Mouse (Mus musculus) c-Kit-positive CD71-positive TER-119-negative erythroid progenitor cells, embryonic 14.5 days (primary cell): ENCODE measurements around the gene Mybpc1.

Experiments used
- DNase-seq: peaks from one replicate; pipeline ENCODE4 v3.0.0-alpha.2; 2013; ENCODE audit warnings: low read depth

Gene Mybpc1

DNA sequence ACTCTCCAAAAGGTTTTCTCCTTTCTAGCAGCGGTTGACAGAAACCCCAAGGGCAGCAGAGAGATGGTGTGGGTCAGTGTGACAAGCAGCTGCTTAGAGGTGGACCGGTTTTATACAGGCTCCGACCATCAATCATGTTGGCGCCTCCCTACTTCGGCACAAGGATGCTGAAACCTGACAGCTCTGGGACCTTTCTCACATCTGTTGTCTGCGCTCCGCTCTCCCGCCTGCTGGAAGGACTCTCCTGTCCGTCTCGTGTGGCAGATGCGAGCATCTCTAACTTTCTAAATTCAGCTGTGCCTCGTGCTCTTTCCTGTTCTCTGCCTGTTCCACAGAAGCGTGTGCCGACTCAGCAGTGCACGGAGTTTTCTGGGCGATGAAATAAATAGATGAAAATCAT lies at the start of gene Mybpc1:
Gene Mybpc1, minus strand, starts transcription at position 210 of the 400 bp plus-strand sequence.
- no peak for DNase-seq

DNA sequence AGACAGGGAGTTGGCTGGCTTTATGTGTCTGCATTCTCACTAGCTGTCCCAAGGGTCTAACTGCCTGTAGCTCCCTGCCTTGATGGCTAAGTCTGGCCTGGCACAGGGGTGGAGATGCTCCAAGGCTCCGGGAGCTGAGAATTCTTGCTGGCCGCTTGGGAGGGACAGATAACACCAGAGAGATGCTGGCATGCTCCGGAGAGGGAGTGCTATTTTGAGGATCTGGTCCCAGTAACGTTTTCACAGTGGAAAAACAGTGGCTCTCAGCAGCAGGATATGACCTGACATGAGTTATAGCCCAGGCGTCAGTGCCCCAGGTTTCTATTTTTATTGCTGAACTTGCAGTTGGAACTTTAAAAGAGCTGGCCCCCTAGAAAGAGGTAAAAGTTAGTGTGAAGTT lies 40.5 kb upstream of the Mybpc1 start:
- no peak for DNase-seq

DNA sequence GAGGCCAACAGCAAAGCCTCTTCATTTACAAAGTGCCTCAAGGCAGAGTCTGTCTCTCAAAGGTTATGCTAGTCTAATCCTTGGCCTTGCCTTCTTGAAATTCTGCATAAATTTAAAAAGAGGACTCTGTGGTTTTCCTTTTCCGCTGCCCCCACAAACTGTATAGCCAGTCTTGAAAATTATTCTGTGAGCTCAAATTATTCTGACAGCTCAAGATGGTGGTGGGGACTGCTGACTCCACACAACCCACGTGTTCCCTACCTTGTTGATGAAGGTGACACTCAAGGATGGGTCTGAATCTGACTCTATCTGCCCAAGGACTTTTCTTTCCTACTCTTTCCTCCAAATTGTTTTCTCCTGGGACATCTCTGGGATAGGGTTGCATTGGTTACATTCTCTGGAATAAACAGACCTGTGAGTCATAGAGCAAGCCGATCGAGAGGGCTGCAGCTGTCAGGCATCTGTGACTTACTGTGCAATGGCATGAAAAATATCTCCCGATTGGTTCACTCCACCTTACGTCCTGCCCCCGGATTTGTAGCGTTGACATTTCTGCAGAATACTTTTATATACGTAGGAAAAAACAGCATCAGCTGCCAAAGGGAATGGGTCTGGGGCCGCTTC lies 26.5 kb upstream of the Mybpc1 start:
- DNase-seq: no peak

DNA sequence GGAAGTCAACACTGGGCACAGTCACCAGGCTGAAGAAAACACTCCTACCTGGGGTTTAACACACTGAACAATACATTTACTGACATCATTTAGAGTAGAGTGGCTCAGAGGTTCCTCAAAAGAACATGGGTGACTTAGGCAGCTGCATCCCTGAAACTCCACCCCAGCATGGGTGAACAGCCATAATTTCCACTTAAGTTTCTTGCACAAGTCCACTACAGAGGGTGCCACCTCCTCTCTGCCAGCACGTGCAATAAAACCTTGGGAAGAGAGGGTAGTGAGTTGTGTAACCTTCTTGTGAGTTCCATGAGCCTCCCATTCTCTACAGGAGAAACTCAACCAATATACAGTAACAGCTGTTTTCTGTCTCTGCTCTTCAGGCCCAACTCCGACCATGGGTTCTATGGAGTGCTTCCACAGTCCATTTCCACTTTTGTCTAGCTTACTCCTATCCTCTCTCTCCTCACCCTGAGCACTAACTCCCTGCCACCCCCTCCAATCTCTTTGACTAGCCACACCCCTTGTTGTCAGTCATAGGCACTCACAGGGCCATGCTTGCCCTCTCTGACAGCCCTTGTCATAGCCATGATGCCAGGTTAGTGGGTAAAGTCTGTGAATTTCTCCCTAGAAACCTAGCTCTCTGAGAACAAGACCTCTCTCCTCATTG lies 25.8 kb upstream of the Mybpc1 start:
- no peak for DNase-seq

DNA sequence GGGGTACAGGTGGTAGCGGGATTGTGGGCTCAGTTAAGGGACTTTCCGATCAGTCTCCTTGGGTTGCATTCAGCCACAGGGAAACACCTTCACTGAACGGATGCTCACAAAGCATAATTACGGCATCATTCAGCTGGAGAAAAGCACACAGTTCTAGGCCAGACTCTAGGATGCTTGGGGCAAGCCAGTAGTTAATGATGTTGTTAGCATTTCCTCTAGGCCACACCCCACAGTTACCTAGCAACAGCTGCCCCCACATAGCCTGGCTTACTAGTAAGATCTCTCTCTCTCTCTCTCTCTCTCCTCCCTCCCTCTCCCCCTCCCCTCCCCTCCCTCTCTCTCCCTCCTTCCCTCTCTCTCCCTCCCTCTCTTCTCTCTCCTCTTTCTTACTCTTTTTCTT lies 22.1 kb upstream of the Mybpc1 start:
- DNase-seq: no peak

DNA sequence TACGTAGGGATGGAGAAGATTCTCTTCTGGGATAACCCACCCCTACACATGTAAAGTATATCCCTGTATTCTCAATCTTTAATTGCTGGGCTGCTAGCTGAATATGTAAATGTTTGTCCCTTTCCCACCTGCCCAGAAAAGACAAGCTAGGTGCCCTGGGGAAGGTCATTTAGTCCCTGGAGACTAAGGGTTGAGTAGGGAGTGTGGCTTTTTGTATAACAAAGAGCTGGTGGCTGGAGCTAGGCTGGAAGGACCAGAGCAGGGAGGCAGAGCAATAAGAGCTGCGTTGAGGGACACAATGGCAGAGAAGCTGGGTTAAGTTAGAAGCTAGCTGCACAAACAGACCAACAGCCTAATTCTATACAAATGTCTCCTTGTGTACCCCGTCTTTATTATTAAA lies 21.2 kb upstream of the Mybpc1 start:
- DNase-seq: no peak

DNA sequence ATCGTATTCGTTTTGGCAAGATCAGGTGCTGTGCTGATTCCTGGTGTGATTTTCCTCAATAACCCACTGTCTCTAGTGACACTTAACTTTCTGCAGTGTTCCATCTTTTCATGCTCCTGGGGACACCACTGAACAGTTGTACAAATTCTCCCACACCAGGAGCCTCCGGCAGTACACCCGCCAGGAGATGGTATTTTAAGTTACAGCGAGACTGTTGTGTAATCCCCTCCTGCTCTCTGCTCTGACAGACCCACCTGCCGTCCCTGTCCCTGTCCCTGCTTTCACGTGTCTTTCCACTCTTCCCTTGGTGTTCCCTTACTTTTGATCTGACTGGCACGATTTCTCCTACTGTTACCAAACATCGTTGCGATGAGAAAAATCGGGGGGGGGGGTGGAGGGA lies 19.3 kb upstream of the Mybpc1 start:
- no peak for DNase-seq

DNA sequence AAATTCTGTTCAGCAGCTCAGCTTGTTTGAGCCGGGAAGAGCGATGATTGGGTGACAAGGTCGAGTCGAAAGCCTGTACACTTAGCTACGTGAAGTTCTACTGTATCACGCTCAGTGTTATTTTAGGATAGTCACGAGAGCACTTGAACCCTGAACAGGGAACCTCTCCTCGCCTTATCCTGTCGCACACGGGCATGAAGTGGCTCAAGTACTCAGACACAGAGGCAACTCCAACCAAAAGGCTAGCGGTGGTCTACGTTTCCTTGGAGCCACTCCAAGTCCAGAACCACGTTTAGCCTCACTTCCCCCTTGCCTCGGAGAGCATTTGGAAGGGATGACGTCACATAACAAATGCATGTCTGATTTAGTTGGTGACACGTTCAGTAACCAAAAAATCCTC lies 17.7 kb upstream of the Mybpc1 start:
- no peak for DNase-seq

DNA sequence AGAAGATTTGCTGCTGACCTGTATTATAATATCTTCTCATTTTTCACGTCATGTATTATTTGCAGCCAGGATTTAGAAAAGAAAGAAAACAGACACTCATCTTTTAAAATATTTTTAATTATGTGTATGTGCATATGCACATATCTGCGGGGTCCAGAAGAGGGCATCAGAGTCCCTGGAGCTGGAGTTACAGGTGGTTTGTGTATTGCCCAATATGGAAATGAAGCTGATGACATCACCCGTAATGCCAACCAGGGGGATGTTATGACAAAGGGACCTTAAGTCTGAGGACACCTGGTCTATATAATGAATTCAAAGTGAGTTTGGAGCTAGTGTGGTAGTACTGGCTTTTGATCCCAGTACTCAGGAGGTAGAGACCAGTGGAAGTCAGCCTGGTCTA lies 15.9 kb upstream of the Mybpc1 start:
- no peak for DNase-seq

DNA sequence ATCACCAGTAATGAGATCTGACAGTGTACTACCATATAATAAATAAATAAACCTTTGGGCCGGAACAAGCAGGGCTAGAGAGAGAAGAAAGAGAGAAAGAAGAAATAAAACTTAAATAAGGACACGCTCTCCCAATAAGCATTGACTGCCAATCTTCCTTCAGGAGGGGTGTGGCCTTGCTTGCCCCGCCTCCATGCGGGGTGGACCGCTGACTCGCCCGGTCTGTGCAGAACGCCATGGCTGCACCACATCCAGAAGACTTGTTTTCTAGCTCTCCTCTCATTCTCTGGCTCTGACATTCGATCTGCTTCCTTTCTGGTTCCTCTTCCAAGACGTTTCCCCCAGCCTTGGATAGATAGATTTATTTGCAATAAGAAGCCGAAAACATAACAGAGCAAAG lies 8.1 kb upstream of the Mybpc1 start:
- DNase-seq: no peak

DNA sequence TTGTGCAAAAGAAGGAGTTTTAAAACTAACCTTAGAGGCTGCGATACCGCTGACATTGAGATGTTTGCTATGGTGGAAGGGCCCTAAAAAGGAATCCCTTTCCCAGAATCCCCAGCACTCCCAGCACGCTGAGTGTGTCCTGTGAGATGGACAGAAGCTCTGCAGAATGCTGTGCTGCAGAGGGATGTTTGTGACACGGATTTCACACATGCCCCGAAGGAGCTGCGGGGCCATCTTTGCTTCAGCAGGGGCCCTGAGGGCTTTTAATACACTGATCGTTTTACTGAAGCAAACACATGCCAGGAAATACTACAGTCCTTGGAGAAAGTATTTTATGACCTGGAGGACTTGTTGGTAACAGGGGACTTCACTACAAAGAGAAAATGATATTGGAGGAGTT lies 1.7 kb upstream of the Mybpc1 start:
- DNase-seq: no peak

DNA sequence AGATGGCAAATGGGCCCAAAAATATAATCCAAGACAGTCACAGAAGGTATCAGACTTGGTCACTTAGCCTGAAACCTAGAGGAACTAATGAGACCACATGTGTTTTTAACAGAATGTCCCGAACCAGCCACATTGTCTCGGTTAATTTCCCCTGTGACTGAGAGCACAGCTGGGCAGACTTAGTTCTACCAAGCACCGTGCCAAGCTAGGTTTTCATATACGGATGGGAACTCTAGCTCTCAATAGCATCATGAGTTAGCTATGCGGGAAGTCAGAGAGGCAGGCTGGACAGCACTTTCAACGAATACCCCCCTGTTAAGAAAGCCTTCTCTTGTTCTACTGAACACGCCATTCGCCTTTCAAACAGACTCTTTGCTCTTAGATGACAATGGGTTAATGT lies 1.1 kb upstream of the Mybpc1 start:
- DNase-seq: no peak

DNA sequence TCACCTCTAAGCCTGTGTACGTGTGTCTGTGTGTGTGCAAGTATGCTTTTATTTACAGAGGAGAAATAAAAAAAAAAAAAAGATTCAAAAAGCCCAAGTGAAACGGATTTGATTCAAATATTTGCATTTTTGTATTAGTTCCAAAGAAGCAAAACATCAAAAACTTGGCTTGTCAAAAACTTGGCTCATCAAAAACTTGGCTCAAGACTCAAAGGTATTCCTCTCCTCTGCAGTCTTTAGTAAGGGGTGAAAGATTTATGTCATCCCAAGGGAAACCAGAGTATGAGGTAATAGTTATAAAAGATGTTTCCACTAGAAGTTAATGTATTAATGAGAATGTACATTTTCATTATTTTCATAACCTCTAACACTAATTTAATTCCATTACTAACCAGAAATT lies 1.2 kb downstream of the Mybpc1 start:
- no peak for DNase-seq

DNA sequence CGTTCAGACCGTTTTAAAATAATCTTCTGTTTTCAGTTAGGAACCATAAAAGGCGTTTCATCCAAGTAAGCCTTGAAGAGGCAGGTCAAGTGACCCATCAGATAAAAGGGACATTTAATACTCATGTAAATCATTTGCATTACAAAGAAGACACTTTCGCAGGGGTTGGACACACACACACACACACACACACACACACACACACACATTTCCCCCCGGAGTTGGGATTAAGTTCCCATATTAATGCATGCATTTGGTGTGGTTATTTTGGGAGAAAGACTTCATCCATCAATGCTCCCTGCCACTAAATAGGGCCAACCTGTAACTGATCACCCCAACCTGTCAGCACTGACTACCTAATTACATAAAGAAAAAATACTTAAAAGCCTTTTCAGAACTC lies 1.7 kb downstream of the Mybpc1 start:
- DNase-seq: no peak

DNA sequence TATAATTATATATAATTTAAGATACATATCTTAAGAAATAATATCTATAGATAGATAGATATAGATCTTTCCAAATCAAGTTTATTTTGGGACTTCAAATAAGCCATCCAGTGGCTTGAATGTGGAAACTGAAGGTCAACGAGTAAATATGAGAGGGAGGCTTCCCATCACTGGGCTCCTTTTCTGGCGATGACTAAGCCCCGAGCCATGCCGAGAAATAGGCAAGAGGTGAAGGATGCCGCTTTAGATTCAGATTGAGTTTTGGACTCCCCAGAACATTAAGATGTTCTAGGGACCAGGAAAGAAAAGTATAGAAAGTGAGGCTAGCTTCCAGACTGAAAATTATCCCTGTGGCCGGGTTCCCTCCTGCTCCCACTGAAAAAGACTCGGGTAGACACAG lies 4.4 kb downstream of the Mybpc1 start:
- DNase-seq: no peak

DNA sequence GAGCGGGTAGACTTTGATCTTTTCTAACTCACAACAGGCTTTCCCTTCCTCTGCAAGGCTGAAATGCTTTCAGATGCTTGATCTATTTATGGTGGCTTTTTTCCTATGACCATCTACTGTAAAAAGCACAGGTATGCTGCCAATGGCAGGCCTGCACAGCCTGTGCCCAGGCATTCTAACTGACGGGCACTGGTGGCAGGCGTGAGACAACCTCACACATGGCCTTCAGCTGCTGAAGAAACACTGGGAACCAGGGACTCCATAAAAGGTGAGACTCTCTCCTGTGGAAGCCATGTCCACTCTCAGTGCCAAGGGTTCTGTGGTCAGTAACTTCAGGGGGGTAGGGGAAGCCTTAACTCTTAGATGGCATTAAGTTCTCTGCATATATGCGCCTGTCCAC lies 12.6 kb downstream of the Mybpc1 start:
- no peak for DNase-seq

DNA sequence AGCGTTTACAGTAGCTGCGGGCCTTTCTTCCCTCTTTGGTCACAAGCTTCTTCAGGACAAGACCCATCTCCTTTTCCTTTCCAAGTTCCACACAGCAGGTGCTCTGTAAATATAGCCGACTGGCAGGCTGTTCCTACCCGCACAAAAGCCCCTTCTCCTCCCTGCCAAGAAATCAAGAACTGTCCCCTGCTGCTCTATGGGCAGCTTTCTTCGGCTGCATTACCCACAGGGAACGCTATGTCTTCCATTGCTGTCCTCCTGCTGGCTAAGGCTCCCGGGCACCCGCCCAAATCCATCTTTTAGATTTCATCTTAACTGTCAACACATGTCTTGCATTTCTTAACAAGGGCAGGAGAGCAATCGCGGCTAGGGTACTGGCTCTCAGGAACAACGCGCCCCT lies 13.9 kb downstream of the Mybpc1 start:
- no peak for DNase-seq

DNA sequence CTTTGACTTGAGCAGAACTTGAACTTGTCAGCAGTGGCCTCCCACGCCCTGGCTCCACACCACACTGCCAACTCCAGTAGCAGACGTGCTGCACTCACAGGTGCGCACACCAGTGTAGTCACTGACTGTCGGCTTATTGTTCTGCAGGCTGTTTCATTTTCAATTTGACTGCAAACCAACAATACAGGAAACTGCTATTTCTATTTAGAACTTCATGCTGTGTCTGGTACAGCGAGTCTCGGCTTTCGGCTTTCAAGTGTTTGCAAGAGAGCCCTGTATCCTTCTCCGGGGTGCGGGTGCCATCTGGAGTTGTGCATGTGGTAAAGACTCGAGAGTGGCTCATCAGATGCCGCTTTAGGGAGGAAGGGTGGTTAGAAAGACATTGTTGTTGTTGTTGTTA lies 20.5 kb downstream of the Mybpc1 start:
- no peak for DNase-seq

DNA sequence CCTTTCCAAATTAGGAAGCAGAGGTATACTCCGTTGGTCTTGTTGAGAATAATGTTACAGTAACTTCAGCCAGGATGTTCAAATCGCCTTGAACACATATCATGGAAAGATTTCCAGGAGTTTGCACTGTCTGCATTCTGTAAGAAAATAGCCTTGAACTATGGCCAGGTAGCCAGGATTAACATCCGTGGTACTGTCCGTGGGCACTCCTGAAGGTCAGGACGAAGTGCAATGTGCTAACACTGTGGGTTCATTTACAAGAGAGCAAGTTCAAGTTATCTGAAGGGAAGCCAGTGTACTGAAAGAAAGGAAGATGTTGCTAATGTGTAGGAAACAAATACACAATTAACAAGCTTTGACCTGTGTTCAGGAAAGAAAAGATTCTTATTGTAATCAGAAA lies 24.2 kb downstream of the Mybpc1 start:
- no peak for DNase-seq

DNA sequence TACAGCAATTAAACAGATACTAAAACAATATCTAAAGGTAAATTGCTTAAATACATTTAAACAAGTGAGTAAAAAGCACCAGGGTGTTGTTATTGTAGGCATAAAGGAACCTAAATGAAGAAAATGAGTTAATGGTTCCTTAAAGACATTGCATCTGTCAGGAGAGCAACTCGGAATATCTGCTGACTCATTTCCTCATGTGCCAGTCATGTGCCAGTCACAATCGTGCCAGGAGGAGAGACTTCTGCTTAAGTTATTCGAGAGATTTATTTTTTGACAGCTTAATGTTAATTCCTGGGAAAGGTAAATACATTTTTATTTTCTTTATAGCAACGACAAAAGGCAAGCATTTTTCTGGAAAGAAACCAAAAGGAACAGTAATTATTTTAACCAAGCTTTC lies 26.3 kb downstream of the Mybpc1 start:
- DNase-seq: no peak

DNA sequence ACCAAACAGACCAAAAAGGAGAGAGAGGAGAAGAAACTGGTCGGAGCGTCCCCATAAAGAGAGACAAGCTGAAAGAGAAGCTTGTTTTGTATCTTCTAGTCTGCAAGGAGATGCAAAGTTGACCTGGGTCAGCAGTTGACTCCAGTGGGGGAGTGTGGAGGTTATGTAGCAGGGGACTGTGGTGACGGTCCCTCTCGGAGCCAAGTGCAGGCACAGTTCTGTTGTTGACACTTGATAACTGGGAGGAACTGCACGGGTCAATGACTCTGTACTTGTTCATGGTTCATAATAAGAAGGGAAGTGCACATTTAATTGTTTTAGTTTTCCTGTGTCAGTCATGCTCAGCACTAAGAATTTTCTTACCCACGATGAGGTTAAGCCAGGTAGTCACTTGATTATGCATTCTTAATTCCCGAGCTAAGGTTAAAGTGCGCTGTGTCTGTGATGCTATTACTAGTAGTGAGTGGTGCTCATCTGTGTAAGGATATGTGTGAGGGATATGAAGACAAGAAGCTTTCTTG lies 30.8 kb downstream of the Mybpc1 start:
- DNase-seq: no peak

DNA sequence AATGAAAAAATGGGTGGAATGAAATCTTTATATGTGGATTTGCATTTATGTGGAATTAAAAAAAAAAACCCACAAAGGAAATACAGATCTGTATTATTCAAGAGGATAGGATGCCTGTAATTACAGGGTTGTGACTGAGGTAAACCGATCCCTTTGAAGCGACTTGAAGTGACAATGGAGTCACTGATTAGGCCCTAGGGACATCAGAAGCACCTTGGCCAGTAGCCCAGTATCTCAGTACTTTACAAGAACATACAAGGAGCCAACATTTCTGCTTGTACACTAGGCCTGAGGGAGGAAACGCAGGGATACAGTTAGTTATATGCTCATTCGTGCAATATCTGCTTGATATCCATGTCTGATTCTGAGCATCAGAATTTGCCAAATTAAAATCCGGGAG lies 32.8 kb downstream of the Mybpc1 start:
- no peak for DNase-seq

DNA sequence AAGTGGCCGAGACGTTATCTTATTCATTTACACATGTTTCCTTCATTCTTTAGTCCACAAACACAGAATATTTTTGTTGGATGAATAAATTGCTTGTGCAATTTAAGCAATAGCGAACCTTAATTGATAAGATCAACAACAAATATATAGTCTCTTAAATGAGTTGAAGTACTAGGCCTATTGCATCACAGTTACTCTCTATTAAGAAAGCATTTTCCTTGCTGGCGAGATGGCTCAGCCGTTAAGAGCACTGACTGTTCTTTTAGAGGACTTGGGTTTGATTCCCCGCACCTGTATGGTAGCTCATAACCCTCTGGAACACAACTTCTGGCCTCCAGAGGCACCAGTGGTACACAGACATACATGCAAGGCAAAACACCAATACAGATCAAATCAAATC lies 47.9 kb downstream of the Mybpc1 start:
- DNase-seq: no peak

DNA sequence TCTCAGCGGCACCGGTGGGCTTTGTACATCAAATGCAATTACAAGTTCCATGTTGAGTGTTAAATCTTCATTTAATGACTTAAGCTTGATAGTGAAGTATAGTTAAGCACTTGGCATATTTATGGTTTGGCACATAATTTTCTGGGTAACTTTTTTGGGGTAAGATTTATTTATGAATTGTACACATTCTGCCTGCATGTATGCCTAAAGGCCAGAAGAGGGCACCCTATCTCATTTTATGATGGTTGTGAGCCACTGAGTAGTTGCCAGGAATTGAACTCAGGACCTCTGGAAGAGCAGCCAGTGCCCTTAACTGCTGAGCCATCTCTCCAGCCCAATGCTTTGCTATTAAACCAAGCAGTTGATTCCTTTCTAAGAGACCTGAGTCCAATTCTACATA lies 52.2 kb downstream of the Mybpc1 start:
- DNase-seq: no peak
